Mouse (Mus musculus) kidney, adult 2 months (tissue): ENCODE data around the gene Luzp1. TPM values are rescaled to one million over a fixed set of nuclear protein-coding genes. Genes with fewer than 3 reads are reported as not detected.

Source experiments
- DNase-seq: peaks from one replicate; pipeline ENCODE4 v3.0.0; 2021
- H3K27ac ChIP-seq: fragments of 200-500 bp; 2 replicates; pipeline ENCODE4 v1.5.1; 2012; ENCODE audit warnings: low read depth, low read length, control low read depth, inconsistent platforms; ENCODE audit not compliant: insufficient read depth
- H3K27me3 ChIP-seq: fragments of 200-500 bp; replicated peaks from 2 replicates; pipeline ENCODE4 v1.6.1; 2012; ENCODE audit warnings: mild to moderate bottlenecking, moderate library complexity, low read length, inconsistent platforms; ENCODE audit not compliant: control insufficient read depth, insufficient read depth
- H3K36me3 ChIP-seq: fragments of 200-500 bp; 2 replicates; pipeline ENCODE4 v1.6.1; 2012; ENCODE audit warnings: mild to moderate bottlenecking, moderate library complexity, low read length, inconsistent platforms; ENCODE audit not compliant: control insufficient read depth, insufficient read depth
- H3K4me1 ChIP-seq: fragments of 200-500 bp; 2 replicates; pipeline ENCODE4 v1.6.1; 2011; ENCODE audit warnings: low read length; ENCODE audit not compliant: control insufficient read depth, insufficient read depth
- H3K4me3 ChIP-seq: fragments of 200-500 bp; 2 replicates; pipeline ENCODE4 v1.5.1; 2011; ENCODE audit warnings: mild to moderate bottlenecking, low read depth, low read length, control low read depth; ENCODE audit not compliant: insufficient read depth
- CTCF ChIP-seq: fragments of 200-500 bp; conservative IDR thresholded peaks from 2 replicates; pipeline ENCODE4 v1.5.1; 2011; ENCODE audit warnings: low read depth, mild to moderate bottlenecking, control low read depth, low read length, moderate library complexity, mixed read lengths; ENCODE audit not compliant: insufficient read depth, insufficient read length
- POLR2A ChIP-seq: fragments of 200-500 bp; IDR thresholded peaks from one replicate; pipeline ENCODE4 v1.6.1; 2011; ENCODE audit warnings: low read depth, low read length, control low read depth
- WGBS: fragments of 180-500 bp; shearing (Covaris S2); methylation state at CpG from one replicate; pipeline ENCODE4 v1.1.7; 2018; 5-methylcytosine and 5-hydroxymethylcytosine counted together
- polyA plus RNA-seq: library from polyadenylated mRNA; depleted of rRNA; stranded (reverse); fragments of >200 nt; gene quantifications from 2 replicates; pipeline ENCODE4 v1.2.3, GENCODE M21; 2012

Gene Luzp1
- polyA plus RNA-seq, 1 experiment, result 12.5 TPM

DNA sequence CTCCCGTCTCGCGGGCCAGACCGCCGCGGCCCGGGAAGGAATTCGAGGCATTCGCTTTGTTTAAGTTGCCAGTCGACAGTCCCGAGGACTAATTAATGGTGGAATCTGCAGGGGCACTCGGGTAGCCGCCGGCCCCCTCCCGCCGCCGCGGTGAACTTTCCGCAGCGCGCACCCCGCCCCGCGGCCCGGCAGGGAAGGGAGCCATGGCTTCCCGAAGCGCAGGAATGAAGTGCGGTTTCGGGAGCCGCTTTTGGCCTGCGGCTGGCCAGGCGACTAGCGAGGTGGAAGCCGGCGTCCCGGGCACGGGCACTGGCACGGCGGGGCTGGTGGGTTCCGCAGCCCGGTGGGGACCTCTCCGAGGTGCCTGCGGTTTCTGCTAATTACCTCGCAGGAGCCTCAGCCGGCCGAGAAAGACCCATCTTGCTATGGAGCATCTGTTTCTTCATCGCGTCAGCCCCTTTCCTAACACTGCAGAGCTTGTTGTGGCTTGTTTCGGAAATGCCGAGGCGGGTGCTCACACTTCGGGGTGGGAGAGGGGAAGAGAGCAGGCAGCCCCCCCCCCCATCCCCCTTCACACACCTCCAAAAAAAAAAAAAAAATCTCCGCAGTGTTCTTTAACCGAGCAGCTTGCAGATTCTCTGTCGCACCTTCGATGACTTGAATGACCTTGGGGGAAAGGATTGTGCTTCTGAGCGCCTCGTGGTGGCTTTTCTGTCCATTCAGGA lies 948 bp downstream of the Luzp1 start:
- Histone ChIP-seq H3K27ac (peak overlapping the region; percentile 75), H3K4me1 (peaks cover 10% of the 10 kb centered on the region), H3K36me3 (no peaks in the 10 kb centered on the region), H3K4me3 (peak overlapping the region; percentile 94), H3K27me3 (no peaks in the 10 kb centered on the region)
- peak; percentile 64 for DNase-seq
- TF ChIP-seq CTCF (no peak), POLR2A (no peak)
- under 1% methylated on average over 58 of the region's 58 CpGs for WGBS

DNA sequence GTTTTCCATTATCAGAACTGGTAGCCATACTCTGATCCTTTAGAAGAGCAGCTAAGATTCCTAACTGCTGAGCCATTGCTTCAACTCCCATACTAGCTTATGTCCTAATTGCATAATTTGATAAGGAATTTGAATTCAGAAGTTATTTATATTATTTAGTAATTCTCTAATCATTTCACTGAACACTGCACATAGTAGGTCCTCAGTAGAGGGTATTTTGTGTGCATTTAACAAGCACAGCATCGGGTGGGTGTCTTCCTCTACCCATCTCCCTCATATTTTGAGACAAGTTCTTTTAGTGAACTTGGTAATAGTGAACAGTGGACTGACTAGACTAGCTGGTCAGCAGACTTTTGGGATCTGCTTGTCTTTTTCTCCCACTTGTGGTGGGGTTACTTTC lies 7.1 kb downstream of the Luzp1 start:
- 96% methylated on average over 1 of the region's 1 CpGs for WGBS
- H3K27me3 ChIP-seq, result no peaks in the 10 kb centered on the region
- no peak for DNase-seq
- H3K4me1 ChIP-seq, result peaks cover 5% of the 10 kb centered on the region; the same call in 1 of the 2 replicates
- TF ChIP-seq CTCF (no peak), POLR2A (no peak)
- no peaks in the 10 kb centered on the region for H3K36me3 ChIP-seq
- no peak overlapping the region for H3K27ac ChIP-seq
- H3K4me3 ChIP-seq, result no peak overlapping the region

DNA sequence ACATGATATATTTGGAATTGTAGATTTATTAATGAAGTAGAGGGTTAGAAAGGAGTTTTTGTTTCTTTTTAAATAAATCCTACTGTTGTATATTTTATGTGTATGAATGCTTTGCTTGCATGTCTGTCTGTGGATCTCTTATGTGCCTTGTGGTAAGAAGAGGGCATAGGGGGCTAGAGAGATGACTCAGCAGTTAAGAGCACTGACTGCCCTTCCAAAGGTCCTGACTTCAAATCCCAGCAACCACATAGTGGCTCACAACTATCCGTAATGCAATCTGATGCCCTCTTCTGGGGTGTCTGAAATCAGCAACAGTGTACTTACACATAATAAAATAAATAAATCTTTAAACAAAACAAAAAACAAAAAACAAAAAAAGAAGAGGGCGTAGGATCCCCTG lies 17.0 kb downstream of the Luzp1 start:
- WGBS, result 80% methylated on average over 2 of the region's 2 CpGs
- no peaks in the 10 kb centered on the region for H3K27me3 ChIP-seq
- TF ChIP-seq POLR2A (no peak), CTCF (no peak)
- no peak overlapping the region for H3K27ac ChIP-seq
- no peak for DNase-seq
- H3K4me1 ChIP-seq, result no peaks in the 10 kb centered on the region
- H3K4me3 ChIP-seq, result no peak overlapping the region
- H3K36me3 ChIP-seq, result no peaks in the 10 kb centered on the region; the same call in 1 of the 2 replicates

DNA sequence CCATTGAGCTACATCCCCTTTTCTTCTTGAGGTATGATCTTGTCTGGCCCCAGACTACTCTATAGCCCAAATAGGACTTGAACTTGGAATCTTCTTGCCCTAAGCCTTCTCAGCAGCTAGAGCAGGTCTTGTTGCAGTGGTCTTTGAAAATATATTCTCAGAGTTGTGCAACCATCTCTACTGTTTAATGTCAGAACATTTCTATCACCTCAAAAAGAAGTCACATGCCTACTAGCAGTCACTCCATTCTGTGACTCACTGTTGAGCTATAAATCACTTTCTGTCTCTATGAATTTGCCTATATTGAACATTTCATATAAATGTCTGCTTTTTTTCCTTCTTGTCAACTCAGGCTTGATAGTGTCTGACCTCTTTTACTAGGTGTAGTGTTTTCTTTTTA lies 26.4 kb downstream of the Luzp1 start:
- Histone ChIP-seq H3K27me3 (no peaks in the 10 kb centered on the region), H3K36me3 (no peaks in the 10 kb centered on the region), H3K4me3 (no peak overlapping the region), H3K4me1 (peaks cover 5% of the 10 kb centered on the region; the same call in 1 of the 2 replicates), H3K27ac (no peak overlapping the region)
- TF ChIP-seq POLR2A (no peak), CTCF (no peak)
- DNase-seq, result no peak

DNA sequence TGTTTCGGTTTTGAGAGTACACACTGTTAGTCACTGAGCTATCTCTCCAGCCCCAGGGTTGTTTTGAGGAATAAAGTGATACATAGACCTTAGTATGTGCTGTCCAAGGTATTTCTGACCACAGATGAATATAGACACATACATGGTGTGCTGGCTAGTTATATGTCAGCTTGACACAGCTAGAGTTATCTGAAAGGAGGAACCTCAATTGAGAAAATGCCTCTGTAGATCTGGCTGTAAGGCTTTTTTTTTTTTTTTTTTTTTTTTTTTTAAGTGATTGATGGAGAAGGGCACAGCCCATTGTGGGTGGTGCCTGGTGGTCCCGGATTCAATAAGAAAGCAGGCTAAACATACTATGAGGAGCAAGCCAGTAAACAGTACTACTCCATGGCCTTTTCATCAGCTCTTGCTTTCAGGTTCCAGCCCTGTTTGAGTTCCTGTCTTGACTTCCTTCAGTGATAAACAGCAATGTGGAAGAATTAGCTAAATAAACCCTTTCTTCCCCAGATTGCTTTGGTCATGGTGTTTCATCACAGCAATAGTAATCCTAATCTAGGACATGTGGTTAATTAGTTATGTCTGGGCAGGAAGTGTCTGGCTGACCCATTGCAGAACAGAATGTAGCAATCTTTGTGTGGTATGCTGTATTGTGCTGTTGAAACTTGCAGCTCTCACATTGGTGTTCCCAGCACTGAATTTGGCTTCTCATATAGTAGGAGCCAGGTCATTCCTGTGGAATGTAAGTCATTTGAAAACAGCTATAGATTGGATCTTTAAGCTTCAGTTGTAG lies 36.1 kb downstream of the Luzp1 start:
- 31% methylated on average over 2 of the region's 2 CpGs for WGBS
- Histone ChIP-seq H3K4me3 (no peak overlapping the region), H3K27ac (no peak overlapping the region), H3K27me3 (no peaks in the 10 kb centered on the region), H3K4me1 (peaks cover 5% of the 10 kb centered on the region; the same call in 1 of the 2 replicates), H3K36me3 (no peaks in the 10 kb centered on the region)
- peak; percentile 23 for DNase-seq
- TF ChIP-seq POLR2A, result no peak
- TF ChIP-seq CTCF, result no peak

DNA sequence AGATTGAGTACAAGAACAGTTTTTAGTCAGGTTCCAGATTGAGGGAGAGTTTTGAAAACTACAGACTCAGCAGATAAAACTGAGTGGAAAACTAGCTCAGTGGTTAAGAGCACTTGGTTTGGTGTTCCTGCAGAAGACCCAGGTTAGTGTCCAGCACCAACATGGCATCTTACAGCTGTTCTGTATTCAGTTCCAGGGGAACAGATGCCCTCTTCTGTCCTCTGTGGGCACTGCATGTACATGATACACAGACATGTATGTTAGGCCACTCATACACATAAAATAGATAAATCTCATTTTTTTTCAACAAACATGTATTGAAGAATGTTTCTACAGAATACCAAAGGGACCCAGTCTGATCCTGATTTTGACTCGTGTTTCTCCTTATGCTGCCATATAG lies 40.3 kb downstream of the Luzp1 start:
- H3K27me3 ChIP-seq, result no peaks in the 10 kb centered on the region
- 85% methylated on average over 1 of the region's 1 CpGs for WGBS
- no peaks in the 10 kb centered on the region for H3K36me3 ChIP-seq
- peaks cover 14% of the 10 kb centered on the region for H3K4me1 ChIP-seq
- no peak overlapping the region for H3K27ac ChIP-seq
- no peak overlapping the region for H3K4me3 ChIP-seq
- DNase-seq, result peak; percentile 39
- TF ChIP-seq POLR2A, result no peak
- TF ChIP-seq CTCF, result peak; percentile 54

DNA sequence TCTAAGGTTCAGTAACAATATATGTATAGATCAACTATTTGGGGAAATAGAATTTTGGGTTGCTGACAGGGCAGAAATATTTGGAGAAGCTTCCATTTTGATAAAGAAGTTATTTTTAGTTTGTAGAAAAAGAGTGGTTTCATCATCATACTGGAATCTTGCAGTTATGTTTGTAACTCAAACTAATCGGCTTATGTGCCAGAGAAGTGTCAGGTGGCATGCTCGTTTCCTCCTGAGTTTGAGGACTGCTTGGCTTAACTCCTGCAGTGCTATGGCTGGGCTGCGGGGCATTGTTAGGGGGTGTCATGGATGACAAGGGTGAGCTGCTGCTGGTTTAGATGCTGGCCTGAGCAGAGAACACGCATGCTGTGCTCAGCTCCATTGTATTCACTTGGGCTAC lies 42.1 kb downstream of the Luzp1 start:
- WGBS, result 37% methylated on average over 4 of the region's 4 CpGs
- Histone ChIP-seq H3K4me3 (no peak overlapping the region), H3K27ac (no peak overlapping the region), H3K4me1 (peaks cover 9% of the 10 kb centered on the region), H3K27me3 (no peaks in the 10 kb centered on the region), H3K36me3 (no peaks in the 10 kb centered on the region)
- TF ChIP-seq POLR2A (no peak), CTCF (no peak)
- peak; percentile 15 for DNase-seq
